Mouse (Mus musculus): Measurements from ENCODE around the gene Ppp1r9a.
A peak's percentile ranks its signal among the peaks of the same experiment; 100 is the strongest.

Gene Ppp1r9a

DNA sequence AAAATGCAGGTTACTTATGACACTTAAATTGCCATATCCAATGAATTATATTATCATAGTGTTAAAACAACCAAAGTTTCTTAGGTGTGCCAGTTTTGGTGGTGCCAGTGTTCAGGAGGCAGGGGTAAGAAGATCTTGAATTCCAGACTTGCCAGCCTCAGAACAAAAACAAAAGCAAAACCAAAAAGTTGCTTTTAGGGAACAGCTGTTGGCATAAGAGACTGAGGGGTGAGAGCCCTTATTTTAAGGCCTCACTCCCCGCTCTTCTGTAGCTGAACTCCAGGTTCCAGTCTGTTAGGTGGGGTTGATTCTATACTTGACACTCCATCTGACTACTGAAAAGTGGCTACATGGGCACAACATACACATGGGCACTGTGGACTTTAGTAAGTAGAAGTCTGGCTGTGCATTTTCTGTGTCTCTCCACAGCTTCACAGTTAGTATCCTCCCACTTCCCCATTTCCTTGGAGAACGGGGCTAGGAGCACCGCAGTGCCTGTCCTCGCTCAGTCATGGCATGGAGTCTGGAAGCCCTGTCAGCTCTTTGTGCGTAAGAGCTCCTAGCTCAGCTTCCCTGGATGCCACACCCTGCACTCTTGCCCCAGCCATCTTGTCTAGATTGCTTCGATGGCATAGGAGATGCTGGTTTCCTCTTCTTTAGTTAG is 103.7 kb downstream of the Ppp1r9a start:
- no peak for DNase-seq (ENCODE audit: low read depth, low spot score)

DNA sequence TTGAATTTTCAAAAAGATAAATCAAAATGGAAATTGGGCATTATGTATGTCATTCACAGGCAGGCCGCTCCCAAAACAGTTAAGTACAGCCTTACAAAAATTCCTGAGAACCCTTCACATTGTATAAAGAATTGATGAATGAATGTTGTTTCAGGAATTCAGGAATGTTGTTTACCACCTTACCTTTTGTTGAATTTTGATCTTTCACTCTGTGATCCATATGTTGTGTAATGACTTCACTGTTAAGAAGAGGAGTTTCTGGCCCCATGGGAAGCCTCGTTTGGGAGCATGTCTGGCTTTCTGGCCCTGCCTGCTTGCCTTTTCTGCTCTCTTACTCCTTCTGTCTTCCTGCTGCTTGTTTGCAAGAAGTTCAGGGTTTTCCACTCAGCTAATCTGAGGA is 105.4 kb downstream of the Ppp1r9a start:
- DNase-seq (ENCODE audit: low read depth, low spot score) = no peak

DNA sequence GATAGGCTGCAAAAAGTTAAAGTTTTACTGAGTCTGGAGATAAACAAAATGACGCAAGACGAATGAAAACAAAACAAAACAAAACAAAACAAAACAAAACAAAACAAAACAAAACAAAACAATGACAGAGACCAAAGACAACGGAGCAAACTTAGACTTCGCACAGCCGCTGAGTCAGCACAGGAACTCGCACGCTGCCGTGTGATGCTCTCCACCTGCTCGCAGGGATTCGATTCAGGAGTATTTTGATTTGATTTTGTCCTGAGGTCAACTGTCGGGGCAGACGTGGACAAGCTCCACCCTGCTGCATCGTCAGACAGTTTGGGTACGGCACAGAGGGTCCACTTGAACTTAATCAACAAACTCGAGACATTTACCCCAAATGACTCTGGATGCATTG is 105.9 kb downstream of the Ppp1r9a start:
- no peak for DNase-seq (ENCODE audit: low read depth, low spot score)

DNA sequence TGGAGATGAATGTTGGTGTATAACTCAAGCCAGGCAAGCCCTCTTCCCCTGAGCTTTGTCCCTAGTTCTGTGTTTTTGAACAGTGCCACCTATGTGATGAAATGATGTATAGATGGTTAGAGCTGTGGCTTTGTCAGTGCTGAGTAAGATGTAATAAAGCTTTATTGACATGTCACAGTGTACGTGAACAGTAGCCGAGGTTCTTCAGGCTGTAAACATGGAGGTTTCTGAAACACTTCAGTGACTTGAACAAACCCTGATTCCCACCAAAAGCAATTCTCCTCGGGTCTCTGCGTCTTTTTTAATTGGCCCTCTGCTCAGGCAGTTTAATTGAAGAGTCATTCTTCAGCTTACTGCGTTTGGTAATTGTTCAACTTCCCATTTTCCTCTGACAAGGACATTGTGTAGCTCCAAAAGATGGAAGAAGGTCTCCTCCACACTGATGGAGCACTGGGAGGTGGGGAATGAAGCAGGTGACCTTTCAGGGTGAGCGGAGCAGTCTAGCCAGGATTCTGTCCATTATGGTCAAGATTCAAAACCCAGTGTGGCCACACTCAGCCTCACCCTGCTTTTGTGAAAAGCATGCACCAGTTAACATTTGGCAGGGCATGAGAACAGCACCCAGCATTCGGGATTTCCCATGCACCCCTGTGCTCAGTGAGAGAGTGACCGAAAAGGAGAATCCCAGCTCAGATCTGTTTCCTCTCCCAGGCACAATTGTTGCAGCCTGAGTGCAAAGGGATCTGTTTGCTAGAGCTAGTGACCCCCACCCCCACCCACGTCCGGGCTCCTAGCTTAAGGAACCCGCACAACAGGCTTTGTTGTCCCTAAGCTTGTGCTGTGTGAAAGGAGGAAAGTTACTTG is 108.1 kb downstream of the Ppp1r9a start:
- DNase-seq (ENCODE audit: low read depth, low spot score) = no peak

DNA sequence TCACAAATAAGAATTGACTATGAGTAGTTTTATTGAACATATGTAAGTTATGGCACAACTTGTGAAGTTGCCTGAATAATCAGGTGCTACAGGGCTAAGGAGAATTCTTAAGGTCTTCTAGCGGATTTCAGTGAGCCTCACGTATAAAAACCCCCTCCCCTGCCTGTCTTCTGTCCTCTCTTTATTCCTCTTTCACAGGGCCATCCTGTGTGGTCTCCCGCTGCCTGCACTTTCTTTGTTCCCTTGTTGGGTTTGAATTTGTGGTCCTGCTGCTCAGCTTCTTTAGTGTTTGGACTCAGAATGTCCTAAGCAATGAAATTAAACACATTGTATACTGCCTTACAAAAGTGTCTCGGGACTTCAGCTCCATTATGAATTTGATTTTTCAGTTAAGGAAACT is 110.1 kb downstream of the Ppp1r9a start:
- DNase-seq (ENCODE audit: low read depth, low spot score) = no peak

DNA sequence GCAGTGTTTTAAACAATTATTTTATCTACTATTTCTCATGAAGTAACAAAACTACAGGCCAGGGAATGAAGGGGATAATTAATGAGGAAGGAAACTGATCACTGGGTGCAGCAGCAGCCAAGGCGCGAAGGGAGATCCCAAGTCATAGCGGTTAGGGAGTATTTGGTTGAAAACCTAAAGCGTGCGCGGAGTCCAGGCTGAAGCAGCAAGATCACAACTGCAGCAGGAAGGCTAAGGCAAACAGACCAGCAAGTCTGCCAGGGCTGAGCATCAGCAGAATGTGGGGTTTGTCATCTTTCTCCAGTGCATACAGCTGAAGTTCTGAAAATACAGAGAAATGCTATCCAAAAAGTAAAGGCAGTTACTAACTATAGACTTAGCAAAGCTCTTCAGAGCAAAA is 111.8 kb downstream of the Ppp1r9a start:
- no peak for DNase-seq (ENCODE audit: low read depth, low spot score)

DNA sequence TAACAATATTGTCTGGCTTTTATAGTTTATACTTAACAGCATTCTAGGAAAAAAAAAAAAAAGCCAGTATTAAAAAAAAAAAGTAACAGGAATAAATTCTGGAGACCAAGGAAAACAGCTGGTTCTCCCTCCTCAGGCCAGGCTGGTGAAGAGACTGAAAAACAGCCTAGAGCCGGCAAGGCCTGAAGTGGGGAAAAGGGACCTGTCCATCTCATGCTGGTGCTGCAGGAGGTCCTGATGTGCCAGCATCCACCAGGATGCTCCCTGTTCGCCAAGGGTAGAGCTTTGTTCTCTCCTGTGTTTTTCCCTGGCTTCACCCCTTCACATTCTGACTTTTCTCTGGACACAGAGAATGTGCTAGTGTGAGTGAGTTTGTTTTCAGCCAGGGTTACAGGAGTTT is 112.5 kb downstream of the Ppp1r9a start:
- DNase-seq (ENCODE audit: low read depth, low spot score) = no peak

DNA sequence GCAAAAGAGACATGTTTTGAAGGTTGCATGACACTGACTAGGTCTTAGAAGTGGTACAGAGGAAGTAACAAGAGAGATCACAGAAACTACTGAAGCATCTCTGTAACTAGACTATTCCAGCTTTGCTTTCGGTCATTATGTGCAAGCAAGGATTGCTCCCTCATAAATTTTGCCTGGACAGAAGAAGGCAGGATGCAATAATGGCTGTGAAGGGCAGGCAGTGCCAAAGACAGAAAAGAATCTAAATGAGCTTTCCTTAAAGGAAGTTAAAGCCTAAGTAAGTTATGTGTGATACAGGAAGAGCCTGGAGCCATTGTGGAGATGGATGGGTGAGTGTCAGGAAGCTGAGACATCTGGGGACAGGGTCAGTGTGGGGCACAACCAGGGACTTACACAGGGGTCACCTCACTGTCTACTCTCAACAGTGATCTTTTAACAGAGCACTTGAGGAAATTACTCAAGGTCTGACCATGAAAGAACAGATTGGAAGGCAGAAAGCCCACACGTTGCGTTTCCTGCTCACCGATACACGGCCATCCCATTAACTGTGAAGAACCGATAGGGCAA is 115.3 kb downstream of the Ppp1r9a start:
- DNase-seq (ENCODE audit: low read depth, low spot score) = peak; percentile 56

DNA sequence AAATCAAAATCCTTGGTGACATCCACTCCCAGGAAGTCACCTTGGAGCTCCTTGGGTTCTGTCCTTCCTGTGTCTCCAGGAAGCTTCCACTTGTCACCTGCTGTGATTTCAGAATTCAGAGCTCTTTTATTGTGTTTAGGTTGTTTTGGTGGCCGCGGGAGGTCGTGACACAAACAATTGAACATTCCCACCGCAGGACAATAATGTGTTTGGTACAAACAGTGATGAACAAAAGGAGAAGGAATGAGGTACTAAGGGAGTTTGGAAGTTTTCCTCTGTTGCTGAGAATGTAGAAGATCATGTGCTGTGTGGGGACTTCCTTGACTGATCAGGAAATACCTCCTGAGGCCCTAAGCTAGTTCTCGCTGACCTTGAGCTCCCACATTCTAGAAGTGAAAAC is 116.5 kb downstream of the Ppp1r9a start:
- no peak for DNase-seq (ENCODE audit: low read depth, low spot score)

DNA sequence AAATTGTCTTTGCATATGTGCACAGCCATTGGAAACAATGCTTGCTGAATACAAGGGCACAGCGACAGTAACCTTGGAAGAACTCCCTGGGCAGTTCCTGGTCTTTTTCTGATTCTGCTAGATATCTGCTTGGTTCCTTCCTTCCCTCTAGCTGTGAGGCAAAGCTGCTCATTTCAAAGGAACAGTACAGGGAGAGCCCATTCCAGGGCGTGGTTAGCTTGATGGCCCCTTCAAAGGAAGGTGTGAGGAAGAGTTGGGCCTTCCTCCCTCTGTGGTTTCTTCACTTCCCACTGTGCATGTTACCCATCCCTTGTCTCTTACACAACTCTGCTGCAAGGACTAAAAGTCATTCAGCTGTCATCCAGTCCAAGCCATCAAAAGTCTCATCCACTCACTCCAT is 117.3 kb downstream of the Ppp1r9a start:
- DNase-seq (ENCODE audit: low read depth, low spot score) = no peak

DNA sequence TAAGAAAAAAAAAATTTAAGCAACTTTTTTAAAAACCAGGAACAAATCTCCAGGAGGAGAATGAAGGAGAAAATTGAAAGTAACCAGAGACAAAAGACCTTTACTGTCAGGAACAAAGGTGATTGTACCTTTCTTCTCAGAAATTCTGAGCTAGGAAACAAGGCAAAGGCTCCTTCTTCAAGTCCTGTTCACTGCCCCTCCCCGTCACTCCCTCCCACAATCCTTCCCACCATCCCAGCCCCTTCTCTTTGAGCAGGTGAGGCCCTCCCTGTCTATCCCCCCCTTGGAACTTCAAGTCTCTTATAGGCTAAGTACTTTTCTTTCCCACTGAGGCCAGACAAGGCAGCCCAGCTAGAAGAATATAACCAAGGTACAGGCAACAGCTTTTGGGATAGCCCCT is 117.8 kb downstream of the Ppp1r9a start:
- no peak for DNase-seq (ENCODE audit: low read depth, low spot score)

DNA sequence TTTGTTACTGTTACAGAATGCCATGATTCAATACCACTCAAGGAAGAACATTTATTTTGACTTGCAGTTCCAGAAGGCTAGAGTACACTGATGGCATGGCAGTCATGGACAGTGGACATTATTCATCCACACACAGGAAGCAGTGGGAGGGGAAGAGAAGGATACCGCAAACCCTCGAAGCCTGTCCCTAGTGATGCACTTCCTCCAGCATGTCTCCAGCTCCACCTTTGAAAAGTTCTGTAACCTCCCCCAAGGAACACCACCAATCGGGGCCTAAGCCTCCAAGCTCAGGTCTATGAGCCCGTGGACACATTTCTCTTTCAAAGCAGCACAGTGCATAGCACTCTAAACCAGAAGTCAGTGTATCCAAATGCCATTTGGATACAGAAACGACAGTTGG is 120.0 kb downstream of the Ppp1r9a start:
- DNase-seq (ENCODE audit: low read depth, low spot score) = no peak

DNA sequence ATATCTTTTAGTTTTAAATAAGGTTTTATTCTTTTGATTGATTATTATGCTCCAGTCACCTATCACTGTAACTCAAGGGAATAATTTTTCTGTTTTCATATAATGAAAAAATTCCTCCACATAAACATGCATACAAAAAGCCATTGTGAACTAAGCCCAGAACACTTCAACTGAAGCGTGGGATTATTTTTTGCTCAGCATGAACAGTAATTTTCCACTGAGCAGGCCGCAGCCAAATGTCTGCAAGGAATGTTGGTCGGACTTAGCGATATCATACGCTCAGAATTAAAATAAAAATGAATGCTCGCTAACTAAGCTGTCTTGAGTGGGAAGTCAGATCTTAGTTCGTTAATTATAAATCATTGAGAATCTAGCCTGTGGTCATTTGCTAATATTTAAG is 122.2 kb downstream of the Ppp1r9a start:
- DNase-seq (ENCODE audit: low read depth, low spot score) = no peak

DNA sequence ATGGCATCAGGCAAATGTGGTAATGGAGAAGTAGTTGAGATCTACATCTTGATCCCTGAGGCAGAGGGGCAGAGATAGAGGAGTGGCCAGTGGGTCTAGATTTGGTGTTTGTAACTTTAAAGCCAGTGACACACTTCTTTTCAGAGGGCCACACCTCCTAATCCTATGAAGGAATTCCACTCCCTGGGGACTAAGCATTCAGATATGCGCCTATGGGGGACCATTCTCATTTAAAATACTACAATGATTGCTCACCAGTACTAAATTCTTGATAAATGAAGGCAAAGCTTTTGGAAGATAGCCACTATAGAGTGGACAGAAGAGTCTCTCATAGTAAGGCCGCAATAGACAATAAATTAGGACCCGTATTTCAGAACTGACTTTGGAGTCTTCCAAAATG is 124.1 kb downstream of the Ppp1r9a start:
- no peak for DNase-seq (ENCODE audit: low read depth, low spot score)

DNA sequence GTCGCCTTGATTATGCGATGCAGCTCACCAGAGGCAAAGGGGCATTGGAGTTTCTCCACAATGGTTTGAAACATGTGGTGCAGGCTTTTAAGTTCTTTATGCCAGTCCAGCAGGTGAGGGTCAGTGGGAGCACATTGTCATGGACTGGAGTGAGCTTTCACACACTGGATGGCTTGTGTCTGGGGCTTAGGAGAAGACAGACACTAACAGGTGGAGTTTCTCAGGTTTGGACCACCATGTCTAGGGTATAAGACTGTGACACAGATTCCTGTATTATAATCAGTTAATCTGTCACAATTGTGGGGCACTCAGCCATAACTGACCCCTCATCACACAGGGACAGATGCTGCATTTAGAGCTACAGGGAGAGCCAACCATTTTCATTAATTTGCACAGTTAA is 124.5 kb downstream of the Ppp1r9a start:
- DNase-seq (ENCODE audit: low read depth, low spot score) = no peak

DNA sequence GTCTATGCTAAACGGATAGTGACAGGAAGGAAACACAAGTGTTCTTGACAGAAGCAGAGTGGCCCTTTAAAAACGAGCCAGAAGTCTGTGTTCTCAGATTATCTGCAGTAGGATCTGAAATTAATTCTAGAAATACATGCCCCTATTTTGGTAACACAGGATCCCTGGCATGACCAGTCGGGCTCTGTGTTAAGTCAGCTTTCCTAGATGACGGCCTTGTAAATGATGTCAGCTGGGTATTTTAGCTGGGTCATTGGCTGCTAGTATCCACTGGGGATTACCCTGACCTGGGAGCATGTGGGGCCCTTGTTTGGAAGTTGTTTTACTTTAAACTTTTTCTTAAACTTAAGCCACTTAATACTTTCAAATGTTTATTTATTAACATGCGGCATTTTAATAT is 125.1 kb downstream of the Ppp1r9a start:
- no peak for DNase-seq (ENCODE audit: low read depth, low spot score)

DNA sequence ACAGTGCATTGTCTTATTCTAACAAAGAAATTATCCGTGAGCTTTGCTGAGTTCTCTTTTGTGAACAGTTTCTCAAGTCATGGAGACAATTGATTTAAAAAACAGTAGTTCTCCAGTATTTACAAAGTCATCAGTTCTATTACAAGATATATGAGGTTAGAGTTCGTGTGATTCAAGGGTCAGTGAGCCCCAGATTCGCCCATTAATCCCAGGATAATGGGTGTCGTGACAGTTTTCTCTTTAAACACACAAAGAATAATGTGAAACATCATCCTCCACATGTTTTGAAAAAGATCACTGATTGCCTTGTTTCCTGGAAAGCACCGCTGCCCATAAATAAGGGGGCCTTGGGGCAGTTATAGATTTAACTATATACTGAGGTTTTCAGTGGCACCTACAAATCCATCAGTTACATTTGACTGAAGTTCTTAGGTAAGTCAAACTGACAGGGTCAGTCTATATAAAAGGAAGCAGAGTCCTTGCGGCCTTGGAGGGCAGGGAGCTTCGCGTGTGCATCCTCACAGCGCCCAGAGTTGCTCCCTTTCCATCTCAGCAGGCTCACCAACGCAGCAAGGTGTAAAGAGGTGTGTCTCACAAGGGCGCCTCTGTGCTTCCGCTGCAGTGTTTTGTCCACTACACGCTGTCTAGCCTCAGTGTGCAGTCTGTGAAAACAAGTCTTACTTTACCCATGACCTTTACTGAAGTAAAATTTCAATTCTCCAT is 126.6 kb downstream of the Ppp1r9a start:
- peak; percentile 74 for DNase-seq (ENCODE audit: low read depth, low spot score)

DNA sequence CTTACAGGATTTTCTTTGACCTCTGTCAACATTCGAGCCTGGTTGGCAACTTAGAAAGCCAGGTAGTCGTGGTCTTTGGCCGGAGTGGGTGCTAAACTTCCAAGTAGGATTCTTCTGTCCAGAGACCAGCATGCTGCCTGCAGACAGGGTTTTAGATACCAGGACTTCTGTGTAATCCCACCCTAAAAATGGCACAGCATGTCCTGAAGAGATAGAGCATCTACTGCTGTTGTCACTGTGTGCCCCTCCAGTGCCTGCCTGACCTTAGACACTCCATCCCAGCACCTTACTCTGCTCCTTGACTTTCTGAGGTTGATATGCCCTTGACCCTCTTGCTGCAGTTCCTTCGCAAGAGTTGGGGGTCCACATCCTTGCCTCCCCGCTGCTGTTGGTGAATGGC is 127.2 kb downstream of the Ppp1r9a start:
- no peak for DNase-seq (ENCODE audit: low read depth, low spot score)

DNA sequence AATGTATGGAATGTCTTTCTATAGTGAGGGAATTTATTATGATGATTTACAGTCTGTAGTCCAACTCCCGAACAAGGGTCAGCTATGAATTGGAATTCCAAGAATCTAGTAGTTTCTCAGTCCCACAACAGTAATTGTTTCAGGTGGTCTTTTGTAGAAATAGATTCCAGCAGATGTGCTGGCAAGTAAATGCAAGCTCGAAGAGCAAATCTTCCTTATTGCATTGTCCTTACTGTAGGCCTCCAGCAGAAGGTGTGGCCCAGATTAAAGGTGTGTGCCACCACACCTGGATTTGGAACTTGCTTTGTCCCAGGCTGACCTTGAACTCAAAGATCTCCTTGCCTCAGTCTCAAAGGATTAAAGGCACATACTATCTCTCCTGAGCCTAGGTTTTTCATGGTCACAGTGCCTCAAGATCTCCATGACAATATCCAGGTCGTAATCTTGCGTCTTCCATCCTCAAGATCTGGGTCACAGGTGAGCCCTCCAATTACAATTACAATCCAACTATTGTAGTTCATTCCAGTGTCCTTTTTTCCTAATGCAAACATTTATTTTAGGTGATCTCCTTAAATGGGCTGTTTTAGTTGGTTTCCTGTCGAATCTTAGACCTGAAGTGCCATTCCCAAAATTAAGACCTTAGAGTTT is 130.4 kb downstream of the Ppp1r9a start:
- no peak for DNase-seq (ENCODE audit: low read depth, low spot score)

DNA sequence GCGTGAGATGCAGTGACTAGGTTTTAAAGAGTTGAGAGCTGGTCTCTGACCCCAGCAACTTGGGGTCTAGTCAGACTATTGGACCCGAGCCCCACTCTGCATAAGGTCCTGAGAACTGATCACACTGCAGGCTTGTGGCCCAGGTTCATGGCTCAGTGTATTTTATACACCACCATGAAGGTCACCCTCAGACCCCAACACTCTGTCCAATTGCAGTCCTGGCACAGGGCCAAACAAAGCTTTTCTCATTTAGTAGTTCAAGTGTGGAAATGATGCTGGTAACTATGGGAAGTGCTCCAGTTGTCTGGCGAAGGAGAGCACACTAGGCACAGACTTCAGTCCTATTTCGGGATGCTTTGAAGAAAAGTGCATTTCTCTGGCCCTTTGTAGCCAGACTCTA is 134.5 kb downstream of the Ppp1r9a start:
- DNase-seq (ENCODE audit: low read depth, low spot score) = no peak

DNA sequence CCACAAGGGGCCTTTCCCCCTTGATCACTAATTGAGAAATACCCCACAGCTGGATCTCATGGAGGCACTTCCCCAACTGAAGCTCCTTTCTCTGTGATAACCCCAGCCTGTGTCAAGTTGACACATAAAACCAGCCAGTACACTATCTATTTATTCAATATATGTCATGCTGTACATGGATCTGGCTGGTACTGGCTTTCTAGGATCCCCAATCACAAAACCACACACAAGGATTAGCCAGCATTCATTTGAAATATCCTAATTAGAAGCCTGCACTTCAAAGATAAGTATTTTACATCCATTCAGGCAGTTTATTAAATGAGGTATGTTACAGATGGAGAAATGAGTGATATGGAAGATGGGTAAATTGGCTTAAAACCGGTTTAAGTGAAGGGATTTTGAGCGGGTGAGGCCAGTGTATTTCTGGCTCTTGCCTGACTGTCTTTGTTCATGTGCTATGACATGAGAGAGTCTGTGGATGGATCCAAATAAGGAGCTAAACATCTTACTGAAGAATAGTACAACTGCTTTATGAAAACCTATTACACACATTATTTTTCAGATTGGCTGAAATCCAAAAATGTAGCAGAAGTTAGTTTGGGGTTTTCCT is 135.5 kb downstream of the Ppp1r9a start:
- DNase-seq (ENCODE audit: low read depth, low spot score) = no peak
